Mouse (Mus musculus) cerebellum, adult (tissue): ENCODE measurements at regions not wholly inside any gene's neighbourhood (a gene's known extent, or its start where the extent isn't known, plus 50 kb on each side); places are given as distances from the start of the nearest gene placed in this dataset.

Experiments used
- ATAC-seq: cut with Nextera tagmentation; 2 replicates; pipeline ENCODE4 v1.9.2; 2017; ENCODE audit warnings: mild to moderate bottlenecking, moderate library complexity, mixed read lengths; ENCODE audit not compliant: insufficient number of reproducible peaks, low FRiP score, low TSS enrichment

DNA sequence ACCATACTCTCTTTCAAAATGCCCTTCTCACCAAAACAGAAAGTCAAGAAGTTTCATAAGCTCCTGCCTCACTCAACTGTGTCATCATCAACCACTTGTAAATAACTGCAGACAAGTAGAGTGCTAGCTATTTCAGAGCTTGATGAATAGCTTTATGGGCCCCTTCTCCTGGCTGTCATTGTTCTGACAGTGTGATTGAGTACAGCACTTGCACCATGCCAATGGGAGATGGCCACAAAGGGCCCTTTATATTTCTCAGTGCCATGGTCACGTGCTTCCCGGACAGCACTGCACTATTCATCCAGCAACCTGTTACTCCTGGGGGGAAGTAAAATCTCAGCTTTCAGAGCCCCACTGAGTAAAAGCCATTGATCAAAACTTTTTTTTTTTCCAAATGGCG, 225.7 kb upstream of the Smc2 start:
- no peak for ATAC-seq
